Mouse (Mus musculus) C2C12 (cell line): ENCODE data around the gene Ppdpf.

ENCODE experiments used
- CEBPB ChIP-seq: IDR thresholded peaks from one replicate; pipeline ENCODE4 v1.6.1; 2011; ENCODE audit warnings: low read depth, mild to moderate bottlenecking, control low read depth, moderate library complexity
- CTCF ChIP-seq: IDR thresholded peaks from one replicate; pipeline ENCODE4 v1.5.1; 2011; ENCODE audit not compliant: control insufficient read depth, insufficient read depth, insufficient read length
- FOSL1 ChIP-seq: IDR thresholded peaks from one replicate; pipeline ENCODE4 v1.8.0; 2011; ENCODE audit warnings: mild to moderate bottlenecking, low read length; ENCODE audit not compliant: poor library complexity, insufficient read depth, severe bottlenecking
- MYOD1 ChIP-seq: IDR thresholded peaks from one replicate; pipeline ENCODE4 v1.6.1; 2011; ENCODE audit warnings: low read depth; ENCODE audit not compliant: control insufficient read depth, insufficient read length
- MYOG ChIP-seq: IDR thresholded peaks from one replicate; pipeline ENCODE4 v1.6.1; 2011; ENCODE audit not compliant: control insufficient read depth, insufficient read length; ENCODE audit errors: extremely low read depth
- USF1 ChIP-seq: IDR thresholded peaks from one replicate; pipeline ENCODE4 v1.6.1; 2011; ENCODE audit warnings: low read depth, mild to moderate bottlenecking, control low read depth, moderate library complexity

DNA sequence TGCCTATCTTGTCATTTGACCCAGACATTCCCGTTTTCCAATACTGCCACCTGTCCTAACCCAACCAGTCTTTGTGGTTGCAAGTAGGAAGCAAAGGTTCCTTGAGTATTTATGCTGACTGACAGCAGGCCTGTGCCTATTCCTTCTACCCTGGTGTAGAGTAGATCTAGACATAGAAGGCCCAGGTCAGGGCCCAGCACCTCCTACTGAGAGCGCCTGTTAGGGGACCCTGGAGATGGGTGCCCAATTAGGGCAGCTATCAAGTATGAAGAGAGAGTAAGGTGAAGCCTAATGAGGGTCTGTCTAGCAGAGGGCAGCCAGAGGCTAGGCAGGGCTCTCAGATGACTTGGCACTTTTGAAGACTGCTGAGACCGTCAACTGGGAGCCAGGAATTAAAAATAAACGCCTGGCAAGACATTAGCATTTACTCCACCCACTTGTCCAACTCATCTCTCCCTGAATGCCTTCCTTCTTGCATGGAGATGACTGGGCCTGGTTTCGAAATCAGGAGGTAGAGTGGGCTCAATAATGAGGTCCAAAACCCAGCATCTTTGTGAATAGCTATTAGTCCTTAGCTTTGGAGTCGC, 29.2 kb upstream of the Ppdpf start:
- TF ChIP-seq CTCF (no peak), FOSL1 (no peak), USF1 (no peak), MYOG (no peak), MYOD1 (no peak), CEBPB (no peak)
